20 mouse cellular contexts compared by ENCODE assay signal in genomic region chr1:189784503-189784902, GRCm38 (mm10). TPM values are rescaled to one million over a fixed set of nuclear protein-coding genes. Genes with fewer than 3 reads are reported as not detected.
DNase-seq lines count a peak whose midpoint lies in the region; ATAC-seq and TF ChIP-seq lines count a peak whose summit lies in the region.
"Had no signal": no experiment of that assay in that cellular context is flagged by ENCODE, and none has a peak within 500 bp of the region (broad histone marks: within the 10 kb centered on the region; RNA-seq: fewer than 3 reads in every experiment).

No protein-coding gene starts in this region.

- H3K4me2 ChIP-seq in kidney, embryonic 16.5 days (replicated peaks; ENCODE audit: low read depth, low read length): no peak overlapping the region
- H3K4me2 ChIP-seq in intestine, postnatal 0 days (replicated peaks; ENCODE audit: low read depth): no peak overlapping the region
- no peak overlapping the region for H3K4me2 ChIP-seq in midbrain, postnatal 0 days (ENCODE audit: low read depth, low read length, poor library complexity, severe bottlenecking)
- H3K4me2 ChIP-seq: heart, embryonic 11.5 days; lung, embryonic 14.5 days had no signal

- no peak for DNase-seq in kidney, postnatal 14 days
- peak; percentile 63 for DNase-seq in ZHBTc4 (ENCODE audit: low read depth, low spot score)
- no peak for DNase-seq in embryo, embryonic 9.5 days (ENCODE audit: extremely low spot score)
- no peak for DNase-seq in midbrain, postnatal 0 days (ENCODE audit: low spot score)
- DNase-seq in gastrocnemius, adult 8-10 months (ENCODE audit: low spot score in 2 of 2): no peak
- DNase-seq: adrenal gland, postnatal 10 days; cerebellum, adult 18-20 months; kidney, adult 11 months; layer of hippocampus, adult 9-11 months; liver; lung, embryonic 14.5 days; right cerebral cortex, adult 18-20 months had no signal

- WGBS in kidney, embryonic 16.5 days: 44% methylated on average over 7 of the region's 7 CpGs
- 40% methylated on average over 7 of the region's 7 CpGs for WGBS in intestine, postnatal 0 days
- 88% methylated on average over 7 of the region's 7 CpGs for WGBS in olfactory bulb, adult 2 months
- 79% methylated on average over 7 of the region's 7 CpGs for WGBS in midbrain, postnatal 0 days

- H3K4me1 ChIP-seq in kidney, embryonic 16.5 days (ENCODE audit: insufficient read depth, low read length): peaks cover 94% of the 10 kb centered on the region
- no peaks in the 10 kb centered on the region; the same call in 1 of the 2 replicates for H3K4me1 ChIP-seq in intestine, postnatal 0 days (replicated peaks; ENCODE audit: control insufficient read depth, insufficient read depth, low read length)
- H3K4me1 ChIP-seq in olfactory bulb, adult 2 months (ENCODE audit: control insufficient read depth, insufficient read depth, low read length): peaks cover 53% of the 10 kb centered on the region
- H3K4me1 ChIP-seq in midbrain, postnatal 0 days (ENCODE audit: insufficient read depth, low read length): 0 out of 2 replicates have a peak, but pooled peaks cover 1% of the 10 kb centered on the region

- ATAC-seq in kidney, embryonic 16.5 days (ENCODE audit: low FRiP score, low TSS enrichment): no peak
- peak; percentile 24; the same call in 1 of the 2 replicates for ATAC-seq in intestine, postnatal 0 days
- ATAC-seq in midbrain, postnatal 0 days (ENCODE audit: low FRiP score): no peak
- ATAC-seq: forebrain, embryonic 16.5 days had no signal

- TF ChIP-seq POLR2A in olfactory bulb, adult 2 months (IDR thresholded peaks at IDR 0.05; ENCODE audit: insufficient read depth, low read depth, low read length): no peak

- no peak overlapping the region for H3K9ac ChIP-seq in kidney, embryonic 16.5 days (replicated peaks; ENCODE audit: low read length)
- no peak overlapping the region for H3K9ac ChIP-seq in intestine, postnatal 0 days (ENCODE audit: low read depth, low read length)
- no peak overlapping the region for H3K9ac ChIP-seq in midbrain, postnatal 0 days (replicated peaks; ENCODE audit: low read length, poor library complexity, severe bottlenecking)
- H3K9ac ChIP-seq: lung, embryonic 14.5 days had no signal

- no peak for TF ChIP-seq CTCF in intestine, postnatal 0 days (IDR thresholded peaks at IDR 0.05; ENCODE audit: low read depth)
- TF ChIP-seq CTCF in olfactory bulb, adult 2 months (IDR thresholded peaks at IDR 0.05; ENCODE audit: insufficient read depth, low read depth, low read length): no peak
- no peak for TF ChIP-seq CTCF in midbrain, postnatal 0 days (IDR thresholded peaks at IDR 0.05)

- H3K9me3 ChIP-seq in kidney, embryonic 16.5 days (ENCODE audit: low read length): no peaks in the 10 kb centered on the region
- no peaks in the 10 kb centered on the region for H3K9me3 ChIP-seq in intestine, postnatal 0 days (ENCODE audit: control insufficient read depth)
- H3K9me3 ChIP-seq in midbrain, postnatal 0 days (ENCODE audit: low read length): no peaks in the 10 kb centered on the region
- H3K9me3 ChIP-seq: midbrain, embryonic 10.5 days had no signal

- H3K27ac ChIP-seq in kidney, embryonic 16.5 days (ENCODE audit: low read length): peak overlapping the region; percentile 83; the same call in 1 of the 2 replicates
- H3K27ac ChIP-seq in intestine, postnatal 0 days (ENCODE audit: low read depth, low read length): no peak overlapping the region
- 0 out of 2 replicates have a peak overlapping the region, but pooled peaks have one; percentile 96 for H3K27ac ChIP-seq in olfactory bulb, adult 2 months (ENCODE audit: insufficient read depth, low read depth, low read length)
- no peak overlapping the region for H3K27ac ChIP-seq in midbrain, postnatal 0 days (ENCODE audit: low read depth, low read length)

- H3K4me3 ChIP-seq in kidney, embryonic 16.5 days (ENCODE audit: low read length): no peak overlapping the region
- no peak overlapping the region for H3K4me3 ChIP-seq in intestine, postnatal 0 days (ENCODE audit: low read depth, low read length)
- no peak overlapping the region for H3K4me3 ChIP-seq in olfactory bulb, adult 2 months (ENCODE audit: insufficient read depth, low read depth, low read length)
- H3K4me3 ChIP-seq in midbrain, postnatal 0 days (ENCODE audit: low read depth, low read length): no peak overlapping the region
- H3K4me3 ChIP-seq: midbrain, embryonic 10.5 days; myocyte had no signal

- 0 out of 2 replicates have a peak, but pooled peaks cover 4% of the 10 kb centered on the region for H3K36me3 ChIP-seq in kidney, embryonic 16.5 days (ENCODE audit: insufficient read depth, low read length)
- no peaks in the 10 kb centered on the region for H3K36me3 ChIP-seq in intestine, postnatal 0 days (ENCODE audit: control insufficient read depth, insufficient read depth)
- no peaks in the 10 kb centered on the region for H3K36me3 ChIP-seq in midbrain, postnatal 0 days (ENCODE audit: insufficient read depth, low read length)
- H3K36me3 ChIP-seq: G1E; midbrain, embryonic 10.5 days had no signal

- H3K27me3 ChIP-seq in kidney, embryonic 16.5 days (ENCODE audit: insufficient read depth, low read length): no peaks in the 10 kb centered on the region
- H3K27me3 ChIP-seq in intestine, postnatal 0 days (replicated peaks; ENCODE audit: control insufficient read depth, insufficient read depth, low read length): no peaks in the 10 kb centered on the region
- H3K27me3 ChIP-seq in midbrain, postnatal 0 days (ENCODE audit: insufficient read depth, low read length): no peaks in the 10 kb centered on the region

RNA-seq across cellular contexts. Expression of gene Ptpn14, which starts 56.4 kb away (rescaled TPM):
- 16.1 and 17.0 TPM in 2 replicates for polyA plus RNA-seq in kidney, embryonic 16.5 days (2015; fragmentation: Nextera tagmentation; extraction: Ambion mirVana)
- polyA plus RNA-seq in intestine, postnatal 0 days (2015; fragmentation: Nextera tagmentation; extraction: Ambion mirVana): 1.5 and 1.9 TPM in 2 replicates
- polyA plus RNA-seq in olfactory bulb, adult 2 months (2012; ENCODE audit: insufficient read depth, insufficient read length, low replicate concordance, missing spikeins): 73.8 TPM in 1 of 2 replicates, not detected in the other
- 5.1 and 6.5 TPM in 2 replicates for total RNA-seq in midbrain, postnatal 0 days (2014; rRNA removed)
- 1.1 and 1.2 TPM in 2 replicates for polyA plus RNA-seq in midbrain, postnatal 0 days (2015; fragmentation: Nextera tagmentation; extraction: Ambion mirVana)
- 10 to 100 TPM; 11.1 to 14.7 (median 13.3) TPM for total RNA-seq in gastrocnemius, adult 8-10 months (2022)
- polyA plus RNA-seq: G1E had no signal

Comparison
In these comparisons a context has a peak if more than half of its experiments do, and no peak if none do; other contexts are left out.
1. H3K27ac ChIP-seq: peak in kidney, embryonic 16.5 days (single experiment) and olfactory bulb, adult 2 months (single experiment); none in intestine, postnatal 0 days (single experiment) and midbrain, postnatal 0 days (single experiment).